Mouse (Mus musculus): ENCODE measurements around the gene Slc39a10. TPM values are rescaled to one million over a fixed set of nuclear protein-coding genes. Genes with fewer than 3 reads are reported as not detected.

Slc39a10 gene
- 0.34 and 0.54 TPM in 2 replicates for polyA plus RNA-seq (2012; rRNA removed; ENCODE audit: low replicate concordance)

DNA sequence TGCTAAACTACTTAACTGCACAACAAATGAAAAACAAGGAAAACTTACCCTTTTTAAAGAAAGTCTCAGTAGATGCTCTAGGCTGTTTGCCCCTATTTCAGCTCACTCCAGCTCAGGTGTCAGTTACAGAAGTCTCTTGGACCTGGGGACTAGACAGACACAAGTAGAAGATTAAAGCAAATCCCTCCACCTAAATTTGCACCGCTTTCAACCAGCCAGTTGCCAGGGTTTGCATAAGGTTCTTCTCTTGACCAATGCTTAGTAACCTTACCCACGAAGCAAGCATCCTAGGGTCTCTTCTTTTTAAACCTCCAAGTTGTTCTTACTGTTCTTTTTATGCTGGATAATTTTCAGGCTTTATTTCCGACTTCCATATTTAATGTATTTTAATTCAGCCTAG is at the start of gene Slc39a10:
Gene Slc39a10 (minus strand): TSS at position 101 of the 400 bp plus-strand sequence.

Measured in duodenum, adult 2 months (tissue).